8 mouse cellular contexts compared by ENCODE assay signal in genomic region chr5:5494269-5495005, GRCm38 (mm10). TPM values are rescaled to one million over a fixed set of nuclear protein-coding genes. Genes with fewer than 3 reads are reported as not detected.
A peak's percentile ranks its signal among the peaks of the same experiment; 100 is the strongest.
DNase-seq lines count a peak whose midpoint lies in the region; ATAC-seq lines count a peak whose summit lies in the region.

No protein-coding gene starts in this region.

- no peaks in the 10 kb centered on the region for H3K4me1 ChIP-seq in heart, embryonic 11.5 days (ENCODE audit: control insufficient read depth, insufficient read depth, low read length)
- peaks cover 3% of the 10 kb centered on the region; the same call in 1 of the 2 replicates for H3K4me1 ChIP-seq in neural tube, embryonic 13.5 days (replicated peaks)

- no peak overlapping the region for H3K27ac ChIP-seq in heart, embryonic 11.5 days (ENCODE audit: low read depth, low read length)
- H3K27ac ChIP-seq in neural tube, embryonic 13.5 days (replicated peaks) = no peak overlapping the region

- H3K36me3 ChIP-seq in heart, embryonic 11.5 days (ENCODE audit: control insufficient read depth, insufficient read depth, low read length) = no peaks in the 10 kb centered on the region
- no peaks in the 10 kb centered on the region for H3K36me3 ChIP-seq in neural tube, embryonic 13.5 days

- no peak overlapping the region for H3K9ac ChIP-seq in heart, embryonic 11.5 days (ENCODE audit: low read depth, low read length)
- no peak overlapping the region for H3K9ac ChIP-seq in neural tube, embryonic 13.5 days

- DNase-seq in heart, postnatal 36 days = no peak
- DNase-seq in c-Kit-positive CD71-negative TER-119-negative erythroid progenitor cells, embryonic 14.5 days (ENCODE audit: low read depth) = peak; percentile 24
- peak; percentile 17 to 21 for DNase-seq in layer of hippocampus, postnatal 36 days
- no peak for DNase-seq in thymus, postnatal 25 days

- no peaks in the 10 kb centered on the region for H3K9me3 ChIP-seq in heart, embryonic 11.5 days (replicated peaks; ENCODE audit: control insufficient read depth, low read length)
- no peaks in the 10 kb centered on the region for H3K9me3 ChIP-seq in neural tube, embryonic 13.5 days

- no peak for ATAC-seq in heart, embryonic 11.5 days (replicated peaks; ENCODE audit: insufficient number of reproducible peaks, low FRiP score, low TSS enrichment)
- ATAC-seq in CD4-positive, CD25-positive, alpha-beta regulatory T cell, adult 4 months = peak; percentile 66
- peak; percentile 94 for ATAC-seq in granulocyte monocyte progenitor cell, adult 5-6 weeks (replicated peaks; ENCODE audit: poor library complexity, severe bottlenecking)
- ATAC-seq in neural tube, embryonic 13.5 days (ENCODE audit: low read depth) = peak; percentile 75

- intact Hi-C loops in heart, postnatal 36 days (cut with DNase I) = loop anchor here (1.0 kb wide), 1 partner anchor 255 kb away; the partner anchor contains the start of gene Steap1

- no peak overlapping the region for H3K4me3 ChIP-seq in heart, embryonic 11.5 days (ENCODE audit: low read depth, low read length)
- H3K4me3 ChIP-seq in neural tube, embryonic 13.5 days = no peak overlapping the region

- H3K27me3 ChIP-seq in heart, embryonic 11.5 days (ENCODE audit: control insufficient read depth, insufficient read depth, low read length) = no peaks in the 10 kb centered on the region
- H3K27me3 ChIP-seq in neural tube, embryonic 13.5 days = peaks cover 7% of the 10 kb centered on the region; the same call in 1 of the 2 replicates

- peak overlapping the region; percentile 42 for H3K4me2 ChIP-seq in heart, embryonic 11.5 days
- no peak overlapping the region for H3K4me2 ChIP-seq in neural tube, embryonic 13.5 days

- 37% methylated on average over 16 of the region's 16 CpGs for WGBS in heart, embryonic 11.5 days (ENCODE audit: insufficient replicate concordance)
- WGBS in neural tube, embryonic 13.5 days = 42% methylated on average over 16 of the region's 16 CpGs

RNA-seq across cellular contexts. Expression of gene 1700015F17Rik, which starts 15.5 kb away (rescaled TPM):
- not detected in 2 replicates for polyA plus RNA-seq in heart, embryonic 11.5 days (2014; fragmentation: Nextera tagmentation; extraction: Ambion mirVana)
- not detected for total RNA-seq in heart, postnatal 36 days (2021)
- polyA plus RNA-seq in CD4-positive, CD25-positive, alpha-beta regulatory T cell, adult 4 months (2017; shearing (Covaris generic)) = not detected
- not detected in 2 replicates for total RNA-seq in granulocyte monocyte progenitor cell, adult 5-6 weeks (2014; fragmentation: Nextera tagmentation)
- total RNA-seq in granulocyte monocyte progenitor cell, adult 5-6 weeks (2017) = not detected in 2 replicates
- not detected for total RNA-seq in layer of hippocampus, postnatal 36 days (2021)
- polyA plus RNA-seq in neural tube, embryonic 13.5 days (2015; fragmentation: Nextera tagmentation; extraction: Ambion mirVana) = not detected in 2 replicates

RNA-seq across cellular contexts. Expression of gene Cldn12, which starts 20.3 kb away (rescaled TPM):
- polyA plus RNA-seq in heart, embryonic 11.5 days (2014; fragmentation: Nextera tagmentation; extraction: Ambion mirVana) = 18.5 and 20.3 TPM in 2 replicates
- total RNA-seq in heart, postnatal 36 days (2021) = 10 to 100 TPM; 19.0 to 23.5 TPM
- 1 to 10 TPM; 2.3 to 3.7 TPM for polyA plus RNA-seq in CD4-positive, CD25-positive, alpha-beta regulatory T cell, adult 4 months (2017; shearing (Covaris generic))
- 1.4 and 3.4 TPM in 2 replicates for total RNA-seq in granulocyte monocyte progenitor cell, adult 5-6 weeks (2014; fragmentation: Nextera tagmentation)
- 4.2 and 7.5 TPM in 2 replicates for total RNA-seq in granulocyte monocyte progenitor cell, adult 5-6 weeks (2017)
- total RNA-seq in layer of hippocampus, postnatal 36 days (2021) = 10 to 100 TPM; 26.9 to 30.3 TPM
- polyA plus RNA-seq in neural tube, embryonic 13.5 days (2015; fragmentation: Nextera tagmentation; extraction: Ambion mirVana) = 17.1 and 23.9 TPM in 2 replicates

Comparison
In these comparisons a context has a peak if more than half of its experiments do, and no peak if none do; other contexts are left out.
1. DNase-seq: peak in c-Kit-positive CD71-negative TER-119-negative erythroid progenitor cells, embryonic 14.5 days (single experiment) and layer of hippocampus, postnatal 36 days (2 of 2); none in heart, postnatal 36 days (0 of 2) and thymus, postnatal 25 days (single experiment).